Mouse (Mus musculus) retina, postnatal 1 day (tissue): ENCODE results near the gene Ddx21.
A peak's percentile ranks its signal among the peaks of the same experiment; 100 is the strongest.
"Not testable (repeated sequence)": the region's sequence is repeated elsewhere in the genome, so short reads cannot be mapped to it uniquely, and the experiment has no call there.

Source experiments
- DNase-seq: peaks from one replicate; pipeline ENCODE4 v3.0.0-alpha.2; 2012

Gene Ddx21

GRCm38 (mm10) chr10:62602177-62603040 lies at the start of gene Ddx21:
Ddx21 (minus strand) TSS chr10:62602281.
- DNase-seq: peak; percentile 95

DNA sequence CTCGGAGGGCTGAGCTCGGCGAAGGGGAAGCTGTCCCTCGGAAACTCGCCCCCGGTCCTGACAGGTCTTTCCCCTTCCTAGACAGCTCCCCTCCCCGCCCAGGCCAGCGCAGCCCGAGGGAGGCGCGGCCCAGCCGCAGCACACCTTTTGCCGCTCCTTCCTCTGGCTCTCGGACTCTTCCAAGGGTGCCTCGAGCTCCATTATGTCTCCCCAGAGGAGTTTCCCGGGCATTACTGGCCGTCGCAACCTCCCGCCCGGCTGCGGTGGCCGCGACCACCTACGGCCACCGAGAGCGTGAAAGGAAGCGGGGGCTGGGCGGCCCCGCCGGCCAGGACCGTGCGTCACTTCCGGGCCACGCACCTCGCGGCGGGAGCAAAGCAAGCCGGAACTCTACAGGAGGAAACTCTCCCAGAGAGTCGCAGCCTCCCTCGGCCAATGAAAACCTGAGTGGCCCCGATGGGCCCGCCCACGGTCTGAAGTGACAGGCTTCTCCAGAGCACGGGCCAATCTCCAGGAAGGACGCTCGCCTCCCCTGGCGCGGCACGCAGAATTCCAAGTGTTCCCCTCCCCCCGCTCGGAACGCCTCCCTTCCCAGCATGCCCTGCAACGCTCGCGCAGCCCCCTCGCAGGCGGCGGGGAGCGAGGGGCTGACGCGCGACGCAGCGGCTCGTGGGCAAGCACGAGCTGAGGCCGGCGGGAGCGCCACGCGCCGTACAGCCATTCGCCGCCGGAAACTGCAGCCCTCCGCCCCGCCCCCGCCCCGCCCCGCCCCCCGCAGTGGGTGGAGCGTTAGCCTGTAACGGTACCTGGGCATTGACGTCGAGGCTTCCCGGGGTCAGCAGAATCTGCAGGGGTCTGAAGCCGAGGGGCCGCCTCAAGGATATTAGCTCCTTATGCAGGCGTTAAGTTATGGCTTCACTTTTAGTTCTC lies 49.1 kb upstream of the Ddx21 start, which contains the start of gene Ddx50:
TSS of gene Ddx50 (minus strand) at position 338 of the 930 bp plus-strand sequence.
- DNase-seq: peak; percentile 100

- peak; percentile 65 for DNase-seq
These were observed 48.3 kb upstream of the Ddx21 start for GRCm38 (mm10) chr10:62650358-62650782.

- no peak for DNase-seq
These were observed 2.1 kb upstream of the Ddx21 start for GRCm38 (mm10) chr10:62604161-62604560.

DNA sequence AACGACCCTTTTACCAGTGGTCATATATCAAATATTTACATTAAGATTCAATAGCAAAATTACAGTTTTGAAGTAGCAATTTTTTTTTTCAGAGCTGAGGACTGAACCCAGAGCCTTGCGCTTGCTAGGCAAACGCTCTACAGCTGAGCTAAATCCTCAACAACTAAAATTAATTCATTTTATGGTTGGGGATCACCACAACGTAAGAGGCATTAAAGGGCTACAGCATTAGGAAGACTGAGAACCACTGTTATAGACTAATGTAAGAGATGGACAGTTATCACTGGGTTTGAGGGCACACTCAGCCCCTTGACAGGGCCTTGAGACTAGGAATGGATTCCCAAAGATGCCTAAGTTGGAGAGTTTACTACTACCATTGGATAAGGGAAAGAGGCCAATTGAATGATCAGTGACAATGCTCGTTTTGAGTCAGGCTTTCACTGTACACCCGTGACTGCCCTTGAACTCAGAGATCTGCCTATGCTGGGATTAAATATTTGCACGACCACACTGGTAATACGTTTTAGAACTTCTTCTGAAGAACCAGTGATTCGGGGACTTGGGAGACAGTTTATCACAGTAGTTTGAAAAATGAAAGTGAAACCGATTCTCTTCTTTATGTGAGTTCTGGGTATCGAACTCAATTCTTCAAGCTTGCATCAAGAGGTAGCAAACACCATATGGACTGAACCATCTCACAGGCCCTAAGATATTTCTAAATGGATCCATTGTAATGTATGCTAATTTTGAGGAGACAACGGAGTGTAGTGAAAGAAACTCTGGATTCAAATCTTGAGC lies 1.4 kb upstream of the Ddx21 start:
- no peak for DNase-seq

GRCm38 (mm10) chr10:62601833-62602176 lies 276 bp downstream of the Ddx21 start:
- DNase-seq: no peak

DNA sequence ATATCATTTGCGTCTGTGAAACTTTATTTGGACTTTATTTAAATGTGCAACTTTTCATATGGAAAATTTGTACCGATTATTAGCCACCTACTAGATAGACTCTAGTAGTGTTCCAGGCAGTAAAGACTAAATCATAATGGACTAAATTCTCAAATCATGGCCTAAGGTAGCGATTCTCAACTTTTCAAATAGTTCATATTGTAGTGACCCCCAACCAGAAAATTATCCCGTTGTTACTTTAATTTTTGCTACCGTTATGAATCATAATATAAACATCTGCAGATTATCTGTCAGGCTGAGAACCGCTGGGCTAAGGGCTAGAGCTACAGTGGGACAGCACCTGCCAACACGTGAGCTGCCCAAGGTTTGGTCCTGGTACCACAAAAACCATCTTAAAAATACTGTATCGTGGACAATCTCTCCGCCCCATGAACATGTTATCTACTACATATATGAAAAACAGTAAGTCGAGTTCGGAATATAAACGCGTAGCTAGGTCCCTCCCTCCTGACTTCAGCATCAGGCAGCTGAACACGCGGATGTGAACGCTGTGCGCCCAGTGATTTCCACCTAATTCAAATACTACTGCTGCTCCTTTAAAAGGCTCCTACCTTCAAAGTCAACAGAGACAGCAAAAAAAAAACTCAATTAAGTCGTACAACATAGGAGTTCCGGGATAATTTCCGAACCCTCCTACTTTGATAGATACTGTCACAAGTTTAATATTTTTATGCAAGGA lies 859 bp downstream of the Ddx21 start:
- no peak for DNase-seq

DNA sequence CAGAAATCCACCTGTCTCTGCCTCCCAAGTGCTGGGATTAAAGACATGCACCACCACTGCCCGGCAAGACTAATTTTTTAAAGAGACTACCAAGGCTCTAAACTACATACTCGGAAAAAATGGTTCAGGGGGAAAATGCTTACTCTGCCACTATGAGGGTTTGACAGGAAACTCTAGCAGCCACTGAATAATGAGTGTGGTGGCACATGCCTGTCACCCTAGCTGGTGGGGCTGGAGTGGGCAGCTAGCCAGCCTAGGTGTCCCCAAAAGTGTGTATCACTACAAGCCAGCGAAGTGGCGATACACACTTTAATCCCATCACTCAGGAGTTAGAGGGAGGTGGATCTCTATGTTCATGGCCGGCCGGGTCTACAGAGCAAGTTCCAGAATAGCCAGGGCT lies 2.0 kb downstream of the Ddx21 start:
- DNase-seq: no peak

DNA sequence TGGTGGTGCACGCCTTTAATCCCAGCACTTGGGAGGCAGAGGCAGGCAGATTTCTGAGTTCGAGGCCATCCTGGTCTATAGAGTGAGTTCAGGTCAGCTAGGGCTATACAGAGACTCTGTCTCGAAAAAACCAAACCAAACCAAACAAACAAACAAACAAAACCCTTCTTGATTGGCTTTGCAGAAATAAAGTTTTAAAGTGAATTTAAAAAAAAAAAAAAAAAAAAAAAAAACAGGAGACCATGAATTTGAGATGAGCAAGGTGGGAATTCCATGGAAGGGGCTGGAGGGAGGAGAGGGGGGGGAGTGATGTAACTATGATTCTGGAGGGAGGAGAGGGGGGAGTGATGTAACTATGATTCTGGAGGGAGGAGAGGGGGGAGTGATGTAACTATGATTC lies 2.8 kb downstream of the Ddx21 start:
- not testable (repeated sequence) for DNase-seq

DNA sequence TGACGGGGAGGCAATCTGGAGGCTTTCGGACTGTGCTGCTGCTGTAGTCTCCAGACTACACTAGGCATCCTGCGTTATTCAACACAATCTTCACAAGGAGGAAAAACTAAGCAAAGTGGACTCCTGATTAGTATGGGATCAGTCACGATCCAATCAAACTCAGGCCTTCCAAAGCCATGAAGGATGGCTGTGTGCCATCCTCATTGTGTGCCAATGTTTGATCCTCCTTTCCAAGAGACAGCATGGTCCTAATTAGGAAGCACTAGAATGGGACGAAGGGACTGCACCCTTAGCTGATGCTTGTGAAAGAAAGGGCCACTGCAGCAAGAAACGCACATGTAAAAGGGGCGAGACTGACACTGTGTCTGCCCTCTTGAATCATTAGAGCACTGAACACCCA lies 9.6 kb downstream of the Ddx21 start:
- no peak for DNase-seq

DNA sequence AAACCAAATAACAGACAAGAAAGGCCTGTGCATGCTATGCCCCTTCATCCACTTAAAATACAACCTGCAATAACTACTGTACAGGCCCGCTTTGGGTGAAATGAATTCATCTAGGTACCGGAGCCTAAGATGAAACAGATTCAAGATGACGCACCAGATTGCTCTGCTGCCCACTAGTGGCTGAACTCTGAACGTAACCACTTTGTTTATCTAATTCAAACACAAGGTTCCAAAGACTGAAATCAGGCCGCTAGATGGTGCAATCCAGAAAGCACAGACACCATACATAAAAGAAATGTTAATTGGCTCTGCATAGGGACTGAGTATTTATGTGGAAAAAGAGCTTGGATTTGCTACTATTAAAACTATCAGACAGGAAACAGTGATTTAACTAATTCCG lies 11.9 kb downstream of the Ddx21 start:
- peak; percentile 94 for DNase-seq

DNA sequence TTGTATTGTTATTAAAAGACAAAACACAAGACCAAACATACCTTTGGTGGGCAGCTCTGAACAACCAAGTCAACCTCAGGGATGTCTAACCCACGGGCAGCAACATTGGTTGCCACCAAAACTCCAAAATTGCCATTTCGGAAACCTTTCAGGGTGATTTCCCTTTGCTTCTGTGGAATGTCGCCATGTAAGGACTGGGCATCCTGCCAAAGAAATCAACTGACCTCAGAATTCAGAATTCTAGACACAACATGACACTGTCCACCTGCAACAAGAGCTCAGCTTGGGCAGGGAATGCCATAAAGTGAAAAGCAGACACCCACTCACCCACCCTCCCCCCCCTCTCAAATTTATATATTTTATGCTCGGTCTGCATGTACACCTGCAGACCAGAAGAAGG lies 13.5 kb downstream of the Ddx21 start:
- DNase-seq: no peak

DNA sequence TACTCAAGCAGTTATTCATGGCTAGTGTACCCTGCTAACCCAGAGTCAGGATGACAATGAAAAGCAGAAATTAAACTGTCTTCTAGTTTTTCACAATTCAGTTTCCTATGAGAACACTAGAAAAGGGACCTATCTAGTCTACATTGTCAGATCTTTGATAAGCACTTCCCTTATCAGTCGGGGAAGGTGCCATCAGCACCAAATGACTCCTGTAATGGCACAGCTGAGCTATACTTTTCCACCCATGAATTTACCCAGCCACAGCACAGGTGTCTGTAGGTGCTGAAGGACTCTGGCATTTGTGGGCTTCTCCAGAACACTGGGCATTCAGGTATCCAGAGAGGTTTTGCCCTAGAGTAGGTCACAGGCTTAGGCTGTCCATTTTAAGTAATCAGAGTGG lies 18.8 kb downstream of the Ddx21 start:
- DNase-seq: no peak

- no peak for DNase-seq
These were observed 19.4 kb downstream of the Ddx21 start for GRCm38 (mm10) chr10:62582701-62583100.

- DNase-seq: no peak
These were observed 19.8 kb downstream of the Ddx21 start for GRCm38 (mm10) chr10:62582263-62582662.

DNA sequence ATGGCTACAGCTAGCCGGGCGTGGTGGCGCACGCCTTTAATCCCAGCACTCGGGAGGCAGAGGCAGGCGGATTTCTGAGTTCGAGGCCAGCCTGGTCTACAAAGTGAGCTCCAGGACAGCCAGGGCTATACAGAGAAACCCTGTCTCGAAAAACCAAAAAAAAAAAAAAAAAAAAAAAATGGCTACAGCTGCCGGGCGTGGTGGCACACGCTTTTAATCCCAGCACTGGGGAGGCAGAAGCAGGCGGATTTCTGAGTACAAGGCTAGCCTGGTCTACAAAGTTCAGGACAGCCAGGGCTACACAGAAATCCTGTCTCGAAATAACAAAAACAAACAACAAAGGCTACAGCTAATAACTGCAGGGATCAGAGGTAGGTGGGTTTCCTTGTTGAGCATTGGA lies 23.0 kb downstream of the Ddx21 start:
- DNase-seq: not testable (repeated sequence)

GRCm38 (mm10) chr10:62578338-62579100 lies 23.6 kb downstream of the Ddx21 start, which contains the start of gene Kif1bp:
Kif1bp (minus strand) TSS chr10:62578457.
- peak; percentile 99 for DNase-seq

DNA sequence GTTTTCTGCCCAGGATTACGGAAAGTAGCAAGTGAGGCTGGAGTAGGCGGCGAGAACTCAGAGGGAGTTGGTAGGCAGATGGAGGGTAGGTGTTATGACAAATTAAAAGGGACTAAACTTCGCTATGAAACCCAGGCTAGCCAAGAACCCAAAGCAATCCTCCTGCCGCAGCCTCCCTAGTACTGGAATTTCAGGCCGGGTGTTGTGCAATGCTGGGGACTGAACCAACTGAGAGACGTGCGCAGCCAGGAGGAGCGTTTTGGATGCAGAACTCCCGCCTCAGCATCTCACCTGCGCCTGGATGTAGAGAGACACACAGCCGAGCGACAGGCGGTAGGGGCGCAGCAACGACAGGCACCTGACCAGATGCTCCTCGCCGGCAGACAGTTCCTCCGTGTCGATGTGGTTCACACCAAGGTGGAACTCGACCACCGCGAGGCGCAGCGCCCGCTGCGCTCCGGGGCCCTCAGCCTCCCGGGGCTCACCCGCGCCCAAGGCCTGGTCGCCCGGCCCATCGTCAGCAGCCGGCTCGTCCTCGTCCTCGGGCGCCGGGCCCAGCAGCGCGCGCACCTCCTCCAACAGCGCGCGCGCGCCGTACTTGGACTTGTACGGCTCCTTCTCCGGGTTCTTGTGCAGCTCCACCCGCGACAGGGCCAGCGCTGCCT lies 24.3 kb downstream of the Ddx21 start:
- DNase-seq: no peak

- DNase-seq: no peak
These were observed 27.1 kb downstream of the Ddx21 start for GRCm38 (mm10) chr10:62575001-62575400.

DNA sequence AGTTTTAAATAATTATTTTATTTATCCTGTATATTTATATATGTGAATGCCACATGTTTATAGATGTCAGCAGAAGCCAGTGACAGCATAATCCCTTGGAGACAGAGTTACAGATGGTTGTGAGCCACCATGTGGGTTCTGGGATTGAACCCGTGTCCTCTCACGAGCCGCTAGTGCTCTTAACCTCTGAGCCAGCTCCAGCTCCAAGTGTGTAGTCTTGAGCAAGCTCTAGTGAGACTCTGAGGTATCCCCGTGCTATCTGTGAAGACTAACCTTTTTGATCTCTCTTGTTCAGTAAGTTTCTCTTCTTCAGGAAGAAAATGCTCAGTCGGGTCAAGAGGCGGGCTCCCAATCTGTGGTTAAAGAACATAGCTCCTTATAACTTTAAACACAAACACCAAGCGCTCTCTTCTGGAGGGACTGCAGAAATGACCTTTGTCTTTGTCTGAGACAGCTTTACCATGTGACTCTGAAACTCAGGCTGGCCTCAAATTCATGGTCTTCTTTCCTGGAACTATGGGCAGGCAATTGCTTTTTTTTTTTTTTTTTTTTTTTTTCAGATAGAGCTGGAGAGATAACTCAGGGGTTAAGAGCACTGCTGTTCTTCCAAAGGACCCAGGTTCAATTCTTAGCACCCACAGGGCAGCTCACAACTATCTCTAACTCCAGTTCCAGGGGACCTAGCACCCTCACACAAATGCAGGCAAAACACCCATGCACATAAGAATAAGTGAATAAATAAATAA lies 31.8 kb downstream of the Ddx21 start:
- DNase-seq: no peak
